Mouse (Mus musculus) MEL (cell line): ENCODE results near the gene Abhd17a.

Experiments used
- CHD2 ChIP-seq: IDR thresholded peaks from 2 replicates; pipeline ENCODE4 v1.6.1; 2011; ENCODE audit warnings: low read length, improper control_type of control experiment
- CTCF ChIP-seq, 3 experiments: IDR thresholded peaks in 2 of 3; conservative IDR thresholded peaks in 1 of 3; 2 replicates each; pipeline ENCODE4 v1.5.1; 2011 to 2012; ENCODE audit warnings: low read length in 3 of 3, low read depth in 2 of 3, mild to moderate bottlenecking in 2 of 3, improper control_type of control experiment in 1 of 3, inconsistent platforms in 1 of 3, mixed read lengths in 1 of 3, moderate library complexity in 1 of 3; ENCODE audit not compliant: control insufficient read depth in 1 of 3, insufficient read depth in 1 of 3, poor library complexity in 1 of 3, severe bottlenecking in 1 of 3
- EP300 ChIP-seq, 2 experiments: IDR thresholded peaks; 2 replicates each; pipeline ENCODE4 v1.6.1; 2011; ENCODE audit warnings: improper control_type of control experiment in 2 of 2, low read length in 2 of 2, low read depth in 1 of 2, mild to moderate bottlenecking in 1 of 2
- HCFC1 ChIP-seq: IDR thresholded peaks from 2 replicates; pipeline ENCODE4 v1.6.1; 2012; ENCODE audit warnings: low read depth, mild to moderate bottlenecking, inconsistent platforms, low read length, improper control_type of control experiment, moderate library complexity
- MAFK ChIP-seq: IDR thresholded peaks from 2 replicates; pipeline ENCODE4 v1.6.1; 2011; ENCODE audit warnings: low read depth, mild to moderate bottlenecking, low read length, improper control_type of control experiment, borderline replicate concordance
- MEF2A ChIP-seq: IDR thresholded peaks from 2 replicates; pipeline ENCODE4 v1.6.1; 2014; ENCODE audit warnings: low read depth, mild to moderate bottlenecking, inconsistent platforms, low read length, improper control_type of control experiment; ENCODE audit not compliant: poor library complexity, insufficient replicate concordance, severe bottlenecking; ENCODE audit errors: extremely low read depth
- MYB ChIP-seq: IDR thresholded peaks from 2 replicates; pipeline ENCODE4 v1.6.1; 2011; ENCODE audit warnings: mild to moderate bottlenecking, low read depth, low read length, improper control_type of control experiment
- MYC ChIP-seq: IDR thresholded peaks from 2 replicates; pipeline ENCODE4 v1.6.1; 2011; ENCODE audit warnings: low read depth, mild to moderate bottlenecking, low read length, improper control_type of control experiment, moderate library complexity
- POLR2A ChIP-seq, 2 experiments: IDR thresholded peaks; 2 replicates each; pipeline ENCODE4 v1.6.1; 2011 to 2012; ENCODE audit warnings: low read length in 2 of 2, mild to moderate bottlenecking in 2 of 2, control low read depth in 1 of 2, improper control_type of control experiment in 1 of 2, low read depth in 1 of 2, moderate library complexity in 1 of 2; ENCODE audit not compliant: control insufficient read depth in 1 of 2, insufficient read depth in 1 of 2, poor library complexity in 1 of 2
- RCOR1 ChIP-seq: IDR thresholded peaks from 2 replicates; pipeline ENCODE4 v1.6.1; 2012; ENCODE audit warnings: low read depth, mild to moderate bottlenecking, inconsistent platforms, low read length, improper control_type of control experiment
- SIN3A ChIP-seq: IDR thresholded peaks from 2 replicates; pipeline ENCODE4 v1.6.1; 2012; ENCODE audit warnings: low read length, improper control_type of control experiment, inconsistent platforms
- TBP ChIP-seq: IDR thresholded peaks from 2 replicates; pipeline ENCODE4 v1.8.0; 2011; ENCODE audit warnings: low read depth, low read length, improper control_type of control experiment
- TCF12 ChIP-seq: IDR thresholded peaks from 2 replicates; pipeline ENCODE4 v1.6.1; 2014; ENCODE audit warnings: low read depth, mild to moderate bottlenecking, inconsistent platforms, low read length, improper control_type of control experiment, moderate library complexity

DNA sequence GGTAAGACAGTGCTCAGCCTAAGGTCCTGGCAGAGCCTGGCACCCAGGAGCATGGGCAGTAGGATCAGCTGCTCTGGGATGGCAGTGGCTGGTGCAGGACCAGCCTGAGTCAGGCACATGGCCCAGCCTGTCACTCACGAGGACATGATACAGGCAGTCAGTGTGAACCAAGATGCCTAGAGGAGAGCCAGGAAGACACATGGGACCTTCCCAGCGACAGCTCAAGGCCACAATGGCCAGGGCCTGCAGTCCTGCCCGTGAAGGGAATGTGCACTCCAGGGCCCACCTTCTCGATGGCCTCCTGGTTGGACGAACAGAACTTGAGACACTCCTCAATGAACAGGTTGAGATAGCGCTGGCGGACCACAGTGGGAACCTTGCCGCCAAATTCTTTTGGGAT lies 44.6 kb downstream of the Abhd17a start:
- TF ChIP-seq TCF12 (no peak), POLR2A (IDR thresholded peaks at IDR 0.05; ENCODE audit: control insufficient read depth in 1 of 2, insufficient read depth in 1 of 2, low read depth in 1 of 2, low read length in 2 of 2, poor library complexity in 1 of 2) (no peak), MEF2A (no peak), RCOR1 (no peak), EP300 (IDR thresholded peaks at IDR 0.05; ENCODE audit: low read depth in 1 of 2, low read length in 2 of 2) (no peak), TBP (no peak), MYB (no peak), HCFC1 (no peak), MYC (no peak), CTCF (IDR thresholded peaks at IDR 0.05 in 2 of 3, conservative IDR thresholded peaks at IDR 0.05 in 1 of 3; ENCODE audit: control insufficient read depth in 1 of 3, insufficient read depth in 1 of 3, low read depth in 2 of 3, low read length in 3 of 3, poor library complexity in 1 of 3, severe bottlenecking in 1 of 3) (no peak), MAFK (no peak), CHD2 (no peak), SIN3A (no peak)
